Mouse (Mus musculus): Measurements from ENCODE around the gene Dcaf6. TPM values are rescaled to one million over a fixed set of nuclear protein-coding genes. Genes with fewer than 3 reads are reported as not detected.
"Not testable (repeated sequence)": the region's sequence is repeated elsewhere in the genome, so short reads cannot be mapped to it uniquely, and the experiment has no call there.

Dcaf6 gene
- polyA plus RNA-seq, 1 experiment, result 7.7 TPM

DNA sequence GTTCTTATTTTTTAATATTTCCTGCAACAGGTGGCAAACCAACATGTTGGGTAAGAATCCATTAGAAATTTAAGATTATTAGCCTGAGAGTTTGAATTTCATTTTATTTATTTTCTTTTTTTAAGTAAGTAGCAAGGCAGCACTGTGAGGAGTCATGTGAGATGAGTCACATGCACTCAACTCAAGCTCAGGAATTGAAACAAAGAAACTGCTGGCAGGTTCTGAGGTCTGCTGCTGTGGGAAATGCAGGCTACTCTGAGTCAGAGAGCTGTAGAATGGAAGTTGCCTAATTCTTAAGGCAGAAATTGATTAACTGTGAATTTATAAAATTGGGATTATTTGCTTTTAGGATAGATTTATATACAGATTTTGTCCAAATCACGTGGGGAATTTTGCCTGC lies 27.4 kb downstream of the Dcaf6 start:
- 75% methylated on average over 1 of the region's 1 CpGs for WGBS
- DNase-seq (ENCODE audit: low read depth, low spot score), result no peak

- 94% methylated on average over 2 of the region's 2 CpGs for WGBS
- no peak for DNase-seq (ENCODE audit: low read depth, low spot score)
These were observed 34.0 kb downstream of the Dcaf6 start for GRCm38 (mm10) chr1:165426254-165426653.

DNA sequence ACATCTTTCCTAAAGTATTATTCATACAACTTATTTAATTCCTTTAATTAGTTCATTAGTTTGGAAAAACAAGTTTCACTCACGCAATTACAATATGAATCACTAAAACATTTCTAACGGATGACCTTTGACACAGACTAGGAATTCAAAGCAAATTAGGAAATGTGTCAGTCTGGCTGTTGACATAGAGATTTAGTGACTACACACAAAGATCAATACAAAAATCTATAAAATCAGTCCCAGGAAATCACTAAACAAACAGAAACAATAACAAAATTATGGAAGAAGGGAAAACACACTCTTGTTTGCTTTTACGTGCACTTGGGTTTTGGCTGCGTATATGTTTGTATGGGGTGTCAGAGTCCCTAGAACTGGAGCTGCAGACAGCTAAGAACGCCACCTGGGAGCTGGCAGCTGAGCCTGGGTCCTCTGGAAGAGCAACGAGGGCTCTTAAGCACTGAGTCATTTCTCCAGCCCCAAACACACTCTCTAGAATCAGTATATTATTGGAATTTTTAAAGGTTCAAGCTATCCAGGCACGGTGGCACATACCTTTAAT lies 38.8 kb downstream of the Dcaf6 start:
- no peak for DNase-seq (ENCODE audit: low read depth, low spot score)
- 75% methylated on average over 7 of the region's 7 CpGs for WGBS

DNA sequence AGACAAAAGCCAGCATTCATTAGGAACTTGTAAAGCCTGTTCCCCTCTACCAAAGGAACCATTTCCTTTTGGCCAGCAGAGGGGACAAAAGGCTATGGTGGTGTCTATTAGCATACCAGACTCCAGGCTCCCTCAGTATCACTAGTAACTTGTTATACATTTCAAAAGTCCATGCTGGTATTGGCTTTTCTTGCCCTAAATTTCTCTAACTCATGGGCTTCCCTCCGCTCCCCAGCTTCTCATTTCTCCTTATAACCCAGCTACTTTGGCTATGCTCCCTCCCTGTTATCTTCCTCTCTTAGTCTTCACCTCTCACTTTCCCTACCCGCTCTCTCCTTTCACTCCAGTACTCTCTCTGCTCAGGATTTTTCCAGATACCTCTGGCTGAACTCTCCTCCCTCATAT lies 63.9 kb downstream of the Dcaf6 start:
- 97% methylated on average over 2 of the region's 2 CpGs for WGBS
- no peak for DNase-seq (ENCODE audit: low read depth, low spot score)

GRCm38 (mm10) chr1:165395940-165396339 lies 64.3 kb downstream of the Dcaf6 start:
- WGBS, result 88% methylated on average over 4 of the region's 4 CpGs
- no peak for DNase-seq (ENCODE audit: low read depth, low spot score)

GRCm38 (mm10) chr1:165394836-165395235 lies 65.4 kb downstream of the Dcaf6 start:
- no peak for DNase-seq (ENCODE audit: low read depth, low spot score)
- WGBS, result 79% methylated on average over 3 of the region's 3 CpGs

GRCm38 (mm10) chr1:165393033-165393432 lies 67.2 kb downstream of the Dcaf6 start:
- DNase-seq (ENCODE audit: low read depth, low spot score), result no peak
- WGBS, result 89% methylated on average over 1 of the region's 1 CpGs

GRCm38 (mm10) chr1:165388716-165389115 lies 71.6 kb downstream of the Dcaf6 start:
- DNase-seq (ENCODE audit: low read depth, low spot score), result peak; percentile 10
- WGBS, result 56% methylated on average over 5 of the region's 5 CpGs

GRCm38 (mm10) chr1:165386525-165386923 lies 73.8 kb downstream of the Dcaf6 start:
- whole genome bisulfite sequencing, result 86% methylated on average over 9 of the region's 9 CpGs
- DNase-seq (ENCODE audit: low read depth, low spot score), result no peak

DNA sequence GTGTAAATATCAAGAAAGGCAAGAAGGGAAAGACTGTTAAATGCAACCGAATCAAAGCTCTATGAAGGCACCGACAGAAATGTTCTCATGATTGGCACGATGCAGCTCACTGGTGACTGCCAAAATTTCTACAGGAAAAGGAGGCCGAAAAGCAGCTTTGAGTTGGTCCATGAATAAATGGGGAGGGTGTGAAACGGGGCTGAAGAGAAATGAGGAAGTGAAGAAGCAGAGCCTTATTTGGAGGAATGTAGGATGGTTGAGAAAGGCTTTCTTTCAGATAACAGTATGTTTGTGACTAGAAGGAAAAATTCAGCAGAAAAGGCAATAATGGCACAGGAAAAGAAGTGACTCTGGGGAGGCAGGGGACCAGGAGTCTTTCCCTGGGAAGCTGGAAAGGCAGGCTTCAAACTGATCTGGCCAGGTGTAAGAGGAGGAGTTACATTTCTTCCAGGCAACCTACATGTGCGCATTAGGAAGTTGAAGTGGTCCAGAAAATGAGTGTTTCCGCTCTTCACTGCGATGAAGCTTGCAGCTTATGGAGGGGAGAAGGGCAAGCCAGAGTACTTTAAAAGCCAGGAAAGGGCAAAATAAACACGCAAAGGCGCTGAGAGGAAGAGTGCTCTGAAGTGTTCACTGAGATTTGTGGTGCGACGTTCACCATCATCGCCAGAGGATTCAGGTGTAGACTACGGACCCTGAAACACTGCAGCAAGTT lies 74.3 kb downstream of the Dcaf6 start:
- WGBS, result 86% methylated on average over 14 of the region's 14 CpGs
- DNase-seq (ENCODE audit: low read depth, low spot score), result no peak

GRCm38 (mm10) chr1:165373839-165374238 lies 86.4 kb downstream of the Dcaf6 start:
- DNase-seq (ENCODE audit: low read depth, low spot score), result no peak
- 50% methylated on average over 9 of the region's 9 CpGs for WGBS

- no peak for DNase-seq (ENCODE audit: low read depth, low spot score)
These were observed 89.3 kb downstream of the Dcaf6 start for GRCm38 (mm10) chr1:165370990-165371389.

GRCm38 (mm10) chr1:165365057-165365456 lies 95.2 kb downstream of the Dcaf6 start:
- 94% methylated on average over 3 of the region's 3 CpGs for WGBS
- no peak for DNase-seq (ENCODE audit: low read depth, low spot score)

More at GRCm38 (mm10) chr1:165370990-165371389, 89.3 kb downstream of the Dcaf6 start:
- WGBS, result 94% methylated on average over 4 of the region's 4 CpGs

DNA sequence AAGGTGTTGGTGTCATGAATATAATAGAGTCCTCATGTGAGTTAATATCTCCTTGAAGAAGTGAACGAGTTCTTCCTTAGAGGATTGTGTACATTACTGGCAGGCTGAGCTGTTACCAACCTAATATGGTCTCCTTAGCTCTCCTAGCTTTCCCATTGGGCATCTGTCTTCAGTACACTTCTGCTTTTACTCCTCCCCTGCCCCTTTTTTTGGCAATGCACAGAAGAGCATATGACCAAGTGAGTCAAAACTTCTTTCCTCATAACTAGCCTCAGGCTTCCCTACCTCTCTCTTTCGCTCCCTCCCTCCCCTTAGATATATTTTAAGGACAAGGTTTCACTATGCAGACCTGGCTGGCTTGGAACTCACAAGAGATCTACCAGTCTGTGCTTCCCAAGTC lies 97.0 kb downstream of the Dcaf6 start:
- 61% methylated on average over 2 of the region's 2 CpGs for WGBS
- DNase-seq (ENCODE audit: low read depth, low spot score), result no peak

GRCm38 (mm10) chr1:165356347-165356746 lies 103.9 kb downstream of the Dcaf6 start:
- no peak for DNase-seq (ENCODE audit: low read depth, low spot score)
- 55% methylated on average over 2 of the region's 2 CpGs for WGBS

- DNase-seq (ENCODE audit: low read depth, low spot score), result peak; percentile 60
These were observed 111.6 kb downstream of the Dcaf6 start for GRCm38 (mm10) chr1:165348627-165349026.

DNA sequence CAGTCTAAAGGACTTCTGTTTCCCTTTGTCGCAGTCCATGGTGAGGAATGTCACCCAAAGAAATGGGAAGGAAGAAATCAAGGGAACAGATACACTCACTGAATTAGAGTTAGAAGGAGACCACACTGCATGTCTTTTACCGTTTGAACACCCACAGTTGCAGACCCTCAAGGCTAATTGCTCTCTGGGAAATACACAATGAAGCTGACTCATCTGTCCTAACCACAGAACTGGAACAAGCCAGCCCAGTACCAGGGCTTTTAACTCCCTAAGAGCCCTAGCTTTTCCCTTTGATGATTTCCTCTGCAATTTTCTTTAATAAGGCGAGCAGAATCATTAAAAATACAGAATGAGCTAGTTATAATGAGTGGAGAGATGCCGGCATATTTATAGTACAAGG lies 115.8 kb downstream of the Dcaf6 start:
- 73% methylated on average over 4 of the region's 4 CpGs for WGBS
- DNase-seq (ENCODE audit: low read depth, low spot score), result no peak

DNA sequence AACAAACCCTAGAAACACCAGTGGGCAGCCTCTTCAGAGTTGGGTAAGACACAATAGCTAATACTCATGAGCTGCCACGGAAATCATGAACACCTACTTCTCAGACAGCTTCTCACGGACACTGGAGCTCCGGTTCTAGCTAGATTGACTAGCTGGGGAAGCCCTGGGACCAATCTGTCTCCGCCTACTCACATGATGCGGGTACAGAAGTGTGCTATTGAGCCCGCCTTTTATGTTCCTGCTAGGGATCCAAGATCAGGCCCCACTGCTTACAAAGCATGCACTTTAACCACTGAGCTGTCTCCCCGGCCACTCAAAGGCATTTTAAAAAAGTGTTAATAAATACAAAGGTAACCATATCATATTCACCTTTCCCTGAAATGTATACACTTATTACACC lies 118.1 kb downstream of the Dcaf6 start:
- no peak for DNase-seq (ENCODE audit: low read depth, low spot score)
- WGBS, result 69% methylated on average over 7 of the region's 7 CpGs

GRCm38 (mm10) chr1:165332797-165333196 lies 127.5 kb downstream of the Dcaf6 start:
- peak; percentile 33 for DNase-seq (ENCODE audit: low read depth, low spot score)
- 50% methylated on average over 3 of the region's 3 CpGs for WGBS

DNA sequence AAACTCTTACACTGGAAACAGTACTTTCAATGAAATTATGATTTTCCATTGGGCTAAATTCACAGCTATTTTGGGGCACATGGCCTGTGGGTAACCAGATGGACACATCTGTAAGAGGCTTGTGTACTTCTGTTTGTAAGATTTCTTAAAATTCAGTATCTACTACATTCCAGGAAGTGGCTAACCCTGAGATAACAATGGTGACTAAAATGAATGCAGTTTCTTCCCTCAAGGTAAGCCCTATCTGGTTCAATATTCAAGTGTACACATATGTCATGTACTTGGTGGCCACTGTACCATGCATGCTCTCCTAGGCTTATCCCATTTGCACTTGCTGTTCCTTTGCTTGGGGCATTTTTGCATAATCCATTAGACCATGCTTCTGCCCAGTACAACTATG lies 129.4 kb downstream of the Dcaf6 start:
- no peak for DNase-seq (ENCODE audit: low read depth, low spot score)

DNA sequence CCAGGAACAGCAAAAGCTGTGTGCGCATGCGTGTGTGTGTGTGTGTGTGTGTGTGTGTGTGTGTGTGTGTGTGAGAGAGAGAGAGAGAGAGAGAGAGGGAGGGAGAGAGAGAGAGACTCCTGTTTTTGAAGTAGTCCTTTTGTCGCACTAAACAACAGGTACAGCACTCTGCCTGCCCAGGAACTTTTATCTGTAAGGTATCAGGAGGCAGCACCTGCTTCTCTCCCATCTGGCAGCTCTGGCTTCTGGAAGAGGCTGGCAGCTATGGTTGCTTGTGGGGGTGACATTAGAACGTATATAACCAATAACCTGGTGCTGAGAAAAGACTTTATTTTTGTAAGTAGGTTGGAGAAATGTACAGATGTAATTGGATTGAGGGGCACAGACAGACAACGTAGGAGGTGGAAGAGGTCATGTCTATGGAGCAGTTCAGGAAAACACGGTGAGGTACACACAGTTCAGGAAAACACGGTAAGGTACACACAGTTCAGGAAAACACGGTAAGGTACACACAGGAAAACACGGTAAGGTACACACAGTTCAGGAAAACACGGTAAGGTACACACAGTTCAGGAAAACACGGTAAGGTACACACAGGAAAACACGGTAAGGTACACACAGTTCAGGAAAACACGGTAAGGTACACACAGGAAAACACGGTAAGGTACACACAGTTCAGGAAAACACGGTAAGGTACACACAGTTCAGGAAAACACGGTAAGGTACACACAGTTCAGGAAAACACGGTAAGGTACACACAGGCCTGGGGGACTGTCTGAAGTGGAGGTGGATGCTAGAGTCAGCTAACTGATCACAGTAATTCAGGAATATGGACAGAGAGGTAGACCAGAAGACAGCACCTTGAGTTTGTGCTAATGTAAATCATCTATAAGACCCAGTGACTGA lies 131.6 kb downstream of the Dcaf6 start:
- 95% methylated on average over 17 of the region's 17 CpGs for WGBS

More for the DNA sequence above, 131.6 kb downstream of the Dcaf6 start:
- not testable (repeated sequence) for DNase-seq (ENCODE audit: low read depth, low spot score)

Measured in large intestine, adult 2 months (tissue).